Mouse (Mus musculus): ENCODE measurements around the gene Celsr2. TPM values are rescaled to one million over a fixed set of nuclear protein-coding genes. Genes with fewer than 3 reads are reported as not detected.

The Celsr2 gene
- total and polyA plus RNA-seq, 2 experiments from 2014 or later = 24.4 to 83.4 TPM

- Histone ChIP-seq H3K27me3 (ENCODE audit: insufficient read depth, low read length) (no peaks in the 10 kb centered on the region), H3K9me3 (ENCODE audit: low read length) (no peaks in the 10 kb centered on the region), H3K27ac (ENCODE audit: low read depth, low read length) (peak within 1 kb of the TSS; percentile 91), H3K4me3 (ENCODE audit: low read depth, low read length) (peak within 1 kb of the TSS; percentile 68), H3K36me3 (ENCODE audit: insufficient read depth, low read length) (peaks cover 4% of the 10 kb centered on the region; the same call in 1 of the 2 replicates), H3K4me1 (ENCODE audit: insufficient read depth, low read length) (peaks cover 3% of the 10 kb centered on the region; the same call in 1 of the 2 replicates), H3K9ac (replicated peaks; ENCODE audit: low read length, poor library complexity, severe bottlenecking) (peak within 1 kb of the TSS; percentile 70), H3K4me2 (ENCODE audit: low read depth, low read length, poor library complexity, severe bottlenecking) (peak within 1 kb of the TSS; percentile 82)
- under 1% methylated on average over 40 of the region's 41 CpGs for WGBS
- ATAC-seq (ENCODE audit: low FRiP score) (peak; percentile 95), DNase-seq (ENCODE audit: low spot score) (peak; percentile 96)
- peak; percentile 53 for TF ChIP-seq CTCF (IDR thresholded peaks at IDR 0.05)
Measured at GRCm38 (mm10) chr3:108444698-108445365, 29.5 kb upstream of the Celsr2 start, which contains the start of gene Sars. Sars (minus strand) TSS chr3:108445209.

- ATAC-seq (ENCODE audit: low FRiP score) = peak; percentile 60
- no peaks in the 10 kb centered on the region for H3K9me3 ChIP-seq (ENCODE audit: low read length)
- peak overlapping the region; percentile 91 for H3K27ac ChIP-seq (ENCODE audit: low read depth, low read length)
- H3K9ac ChIP-seq (replicated peaks; ENCODE audit: low read length, poor library complexity, severe bottlenecking) = peak overlapping the region; percentile 70
- WGBS = 25% methylated on average over 8 of the region's 8 CpGs
- H3K36me3 ChIP-seq (ENCODE audit: insufficient read depth, low read length) = peaks cover 4% of the 10 kb centered on the region; the same call in 1 of the 2 replicates
- H3K27me3 ChIP-seq (ENCODE audit: insufficient read depth, low read length) = no peaks in the 10 kb centered on the region
- peak overlapping the region; percentile 68 for H3K4me3 ChIP-seq (ENCODE audit: low read depth, low read length)
- TF ChIP-seq CTCF (IDR thresholded peaks at IDR 0.05) = no peak
- DNase-seq (ENCODE audit: low spot score) = peak; percentile 77
- H3K4me2 ChIP-seq (ENCODE audit: low read depth, low read length, poor library complexity, severe bottlenecking) = peak overlapping the region; percentile 82
- H3K4me1 ChIP-seq (ENCODE audit: insufficient read depth, low read length) = peaks cover 3% of the 10 kb centered on the region; the same call in 1 of the 2 replicates
Measured at GRCm38 (mm10) chr3:108444029-108444428, 28.7 kb upstream of the Celsr2 start.

GRCm38 (mm10) chr3:108436380-108436714 is 21.0 kb upstream of the Celsr2 start:
- no peak overlapping the region for H3K4me2 ChIP-seq (ENCODE audit: low read depth, low read length, poor library complexity, severe bottlenecking)
- peaks cover 24% of the 10 kb centered on the region for H3K36me3 ChIP-seq (ENCODE audit: insufficient read depth, low read length)
- no peak for DNase-seq (ENCODE audit: low spot score)
- no peaks in the 10 kb centered on the region for H3K4me1 ChIP-seq (ENCODE audit: insufficient read depth, low read length)
- ATAC-seq (ENCODE audit: low FRiP score) = no peak
- no peak overlapping the region for H3K27ac ChIP-seq (ENCODE audit: low read depth, low read length)
- TF ChIP-seq CTCF (IDR thresholded peaks at IDR 0.05) = peak; percentile 41
- no peaks in the 10 kb centered on the region for H3K27me3 ChIP-seq (ENCODE audit: insufficient read depth, low read length)
- no peaks in the 10 kb centered on the region for H3K9me3 ChIP-seq (ENCODE audit: low read length)
- 60% methylated on average over 7 of the region's 7 CpGs for WGBS
- H3K4me3 ChIP-seq (ENCODE audit: low read depth, low read length) = no peak overlapping the region
- H3K9ac ChIP-seq (replicated peaks; ENCODE audit: low read length, poor library complexity, severe bottlenecking) = no peak overlapping the region

GRCm38 (mm10) chr3:108435701-108436379 is 20.5 kb upstream of the Celsr2 start:
- ATAC-seq (ENCODE audit: low FRiP score) = no peak
- Histone ChIP-seq H3K36me3 (ENCODE audit: insufficient read depth, low read length) (peaks cover 28% of the 10 kb centered on the region), H3K4me1 (ENCODE audit: insufficient read depth, low read length) (no peaks in the 10 kb centered on the region), H3K9ac (replicated peaks; ENCODE audit: low read length, poor library complexity, severe bottlenecking) (no peak overlapping the region), H3K9me3 (ENCODE audit: low read length) (no peaks in the 10 kb centered on the region), H3K27ac (ENCODE audit: low read depth, low read length) (no peak overlapping the region), H3K27me3 (ENCODE audit: insufficient read depth, low read length) (no peaks in the 10 kb centered on the region), H3K4me2 (ENCODE audit: low read depth, low read length, poor library complexity, severe bottlenecking) (no peak overlapping the region), H3K4me3 (ENCODE audit: low read depth, low read length) (no peak overlapping the region)
- TF ChIP-seq CTCF (IDR thresholded peaks at IDR 0.05) = no peak
- no peak for DNase-seq (ENCODE audit: low spot score)
- 72% methylated on average over 17 of the region's 17 CpGs for WGBS

GRCm38 (mm10) chr3:108433881-108434495 is 18.6 kb upstream of the Celsr2 start:
- H3K4me2 ChIP-seq (ENCODE audit: low read depth, low read length, poor library complexity, severe bottlenecking) = no peak overlapping the region
- H3K9ac ChIP-seq (replicated peaks; ENCODE audit: low read length, poor library complexity, severe bottlenecking) = no peak overlapping the region
- H3K9me3 ChIP-seq (ENCODE audit: low read length) = no peaks in the 10 kb centered on the region
- H3K4me1 ChIP-seq (ENCODE audit: insufficient read depth, low read length) = no peaks in the 10 kb centered on the region
- DNase-seq (ENCODE audit: low spot score) (peak; percentile 69), ATAC-seq (ENCODE audit: low FRiP score) (peak; percentile 1; the same call in 1 of the 2 replicates)
- H3K27me3 ChIP-seq (ENCODE audit: insufficient read depth, low read length) = no peaks in the 10 kb centered on the region
- WGBS = 24% methylated on average over 19 of the region's 19 CpGs
- H3K27ac ChIP-seq (ENCODE audit: low read depth, low read length) = no peak overlapping the region
- H3K36me3 ChIP-seq (ENCODE audit: insufficient read depth, low read length) = peaks cover 29% of the 10 kb centered on the region
- H3K4me3 ChIP-seq (ENCODE audit: low read depth, low read length) = no peak overlapping the region
- TF ChIP-seq CTCF (IDR thresholded peaks at IDR 0.05) = no peak
